23 mouse cellular contexts compared by ENCODE assay signal in the genomic region with DNA sequence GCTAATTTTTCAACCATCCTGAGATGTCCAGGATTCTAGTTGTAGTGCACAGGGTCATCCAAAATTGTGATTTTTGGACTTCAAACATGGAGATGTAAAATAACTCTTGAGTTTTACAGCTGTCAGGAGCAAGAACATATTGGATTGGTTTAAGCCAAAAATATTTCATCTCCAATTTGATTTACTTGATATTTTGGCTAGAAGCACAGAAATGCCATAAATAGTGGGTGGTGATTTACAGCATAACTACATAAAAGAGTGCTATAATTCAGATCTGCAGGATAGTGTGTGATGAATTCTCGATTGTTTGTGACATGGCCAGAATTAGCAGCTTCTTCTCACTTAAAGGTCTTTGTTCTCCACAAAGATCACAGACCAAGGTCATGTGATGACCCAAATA.
"Had no signal": no experiment of that assay in that cellular context is flagged by ENCODE, and none has a peak within 500 bp of the region (broad histone marks: within the 10 kb centered on the region; RNA-seq: fewer than 3 reads in every experiment).

No protein-coding gene starts in this region.

- H3K27ac ChIP-seq: kidney, embryonic 15.5 days; layer of hippocampus, adult 2 months; limb, embryonic 10.5 days; limb, embryonic 13.5 days; liver, embryonic 12.5 days; liver, embryonic 15.5 days; lung, embryonic 15.5 days; neural tube, embryonic 12.5 days; neural tube, embryonic 15.5 days had no signal

- H3K4me2 ChIP-seq: kidney, embryonic 15.5 days; limb, embryonic 13.5 days; liver, embryonic 12.5 days; liver, embryonic 15.5 days; lung, embryonic 15.5 days; midbrain, embryonic 11.5 days; neural tube, embryonic 12.5 days; neural tube, embryonic 15.5 days had no signal

- H3K27me3 ChIP-seq: kidney, embryonic 15.5 days; limb, embryonic 13.5 days; liver, embryonic 12.5 days; liver, embryonic 15.5 days; lung, embryonic 15.5 days; neural tube, embryonic 12.5 days; neural tube, embryonic 15.5 days had no signal

- H3K4me1 ChIP-seq: kidney, embryonic 15.5 days; limb, embryonic 10.5 days; limb, embryonic 13.5 days; liver, embryonic 12.5 days; liver, embryonic 15.5 days; lung, embryonic 15.5 days; neural tube, embryonic 12.5 days; neural tube, embryonic 15.5 days had no signal

- ATAC-seq: liver, embryonic 12.5 days had no signal

- H3K4me3 ChIP-seq: kidney, embryonic 15.5 days; layer of hippocampus, adult 2 months; limb, embryonic 10.5 days; limb, embryonic 13.5 days; liver, embryonic 12.5 days; liver, embryonic 15.5 days; lung, embryonic 15.5 days; neural tube, embryonic 12.5 days; neural tube, embryonic 15.5 days had no signal

- H3K9me3 ChIP-seq: kidney, embryonic 15.5 days; limb, embryonic 10.5 days; limb, embryonic 13.5 days; liver, embryonic 12.5 days; liver, embryonic 15.5 days; lung, embryonic 15.5 days; neural tube, embryonic 12.5 days; neural tube, embryonic 15.5 days had no signal

- H3K36me3 ChIP-seq: kidney, embryonic 15.5 days; limb, embryonic 10.5 days; limb, embryonic 13.5 days; liver, embryonic 12.5 days; liver, embryonic 15.5 days; lung, embryonic 15.5 days; neural tube, embryonic 12.5 days; neural tube, embryonic 15.5 days had no signal

- H3K9ac ChIP-seq: kidney, embryonic 15.5 days; limb, embryonic 13.5 days; liver, embryonic 12.5 days; liver, embryonic 15.5 days; lung, embryonic 15.5 days; neural tube, embryonic 12.5 days; neural tube, embryonic 15.5 days had no signal

- DNase-seq: kidney, adult 2 months; kidney, postnatal 14 days; layer of hippocampus, adult 9-11 months; liver; lung, adult 18-20 months; lung, postnatal 14 days; lung, postnatal 4 days; midbrain, embryonic 14.5 days; right cerebral cortex, adult 18-20 months; right cerebral cortex, postnatal 14 days; thymus, adult 2 months; thymus, postnatal 14 days; thymus, postnatal 4 days had no signal
